Mouse (Mus musculus) hindbrain, embryonic 13.5 days (tissue): ENCODE measurements around the gene Ephx4. TPM values are rescaled to one million over a fixed set of nuclear protein-coding genes. Genes with fewer than 3 reads are reported as not detected.
A peak's percentile ranks its signal among the peaks of the same experiment; 100 is the strongest.

Source experiments
- ATAC-seq: fragments of 200-750 bp; cut with Nextera tagmentation; 2 replicates; pipeline ENCODE4 v1.8.0; 2017; ENCODE audit warnings: moderate TSS enrichment; ENCODE audit not compliant: low FRiP score
- H3K27ac ChIP-seq: fragments of 300-500 bp; sonication (generic); 2 replicates; pipeline ENCODE4 v1.5.1; 2015; ENCODE audit warnings: inconsistent platforms, mild to moderate bottlenecking, moderate library complexity
- H3K27me3 ChIP-seq: fragments of 300-500 bp; sonication (generic); 2 replicates; pipeline ENCODE4 v1.6.1; 2015; ENCODE audit warnings: mild to moderate bottlenecking, inconsistent platforms
- H3K36me3 ChIP-seq: fragments of 300-500 bp; sonication (generic); 2 replicates; pipeline ENCODE4 v1.6.1; 2015; ENCODE audit warnings: mild to moderate bottlenecking, inconsistent platforms
- H3K4me1 ChIP-seq: fragments of 300-500 bp; sonication (generic); replicated peaks from 2 replicates; pipeline ENCODE4 v1.6.1; 2015; ENCODE audit warnings: inconsistent platforms
- H3K4me2 ChIP-seq: fragments of 300-500 bp; sonication (generic); 2 replicates; pipeline ENCODE4 v1.6.1; 2015; ENCODE audit warnings: inconsistent platforms, mild to moderate bottlenecking, moderate library complexity
- H3K4me3 ChIP-seq: fragments of 300-500 bp; sonication (generic); 2 replicates; pipeline ENCODE4 v1.5.1; 2015; ENCODE audit warnings: mild to moderate bottlenecking, inconsistent platforms
- H3K9ac ChIP-seq: fragments of 300-500 bp; sonication (generic); 2 replicates; pipeline ENCODE4 v1.6.1; 2015; ENCODE audit warnings: mild to moderate bottlenecking, inconsistent platforms
- H3K9me3 ChIP-seq: fragments of 300-500 bp; sonication (generic); 2 replicates; pipeline ENCODE4 v1.6.1; 2016; ENCODE audit warnings: inconsistent platforms
- WGBS: fragments of 180-500 bp; shearing (Covaris S2); methylation state at CpG from one replicate; pipeline ENCODE4 v1.1.7; 2015; 5-methylcytosine and 5-hydroxymethylcytosine counted together
- polyA plus RNA-seq: library from polyadenylated mRNA; unstranded; fragments of >200 nt; fragmentation: Nextera tagmentation; extraction: Ambion mirVana; gene quantifications from 2 replicates; pipeline ENCODE4 v1.2.1, GENCODE M21; 2015

The Ephx4 gene
- polyA plus RNA-seq, 1 experiment from 2014 or later: 1.7 TPM

DNA sequence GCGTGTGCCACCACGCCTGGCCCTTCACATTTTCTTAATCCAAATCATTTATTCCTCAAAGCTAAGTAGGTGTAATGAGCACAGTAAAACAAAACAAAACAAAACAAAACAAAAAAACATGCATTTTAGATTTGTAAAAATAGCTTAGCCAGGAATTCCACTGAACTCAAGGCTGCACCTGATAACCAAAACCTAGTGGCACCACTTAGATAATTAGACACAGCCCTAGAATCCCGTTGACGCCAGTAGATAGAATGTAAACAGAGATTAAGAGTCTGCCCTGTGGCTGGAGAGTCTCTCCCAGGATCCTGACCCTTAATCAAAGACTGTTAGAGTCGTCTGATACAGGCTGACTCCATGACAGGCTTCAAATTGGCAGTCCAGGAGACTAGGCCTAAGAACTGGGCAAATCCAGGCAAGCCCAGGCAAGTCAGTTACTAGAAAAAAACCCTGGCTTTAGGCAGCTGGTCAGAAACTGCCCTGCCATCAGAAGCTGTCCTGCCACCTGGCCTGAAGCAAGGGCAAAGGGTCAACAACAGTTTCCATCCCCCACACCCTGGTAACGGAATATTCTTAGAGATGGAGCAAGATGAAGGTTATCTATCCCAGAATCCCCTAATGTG lies 34.2 kb downstream of the Ephx4 start:
- ATAC-seq: no peak
- peaks cover 14% of the 10 kb centered on the region for H3K4me1 ChIP-seq

DNA sequence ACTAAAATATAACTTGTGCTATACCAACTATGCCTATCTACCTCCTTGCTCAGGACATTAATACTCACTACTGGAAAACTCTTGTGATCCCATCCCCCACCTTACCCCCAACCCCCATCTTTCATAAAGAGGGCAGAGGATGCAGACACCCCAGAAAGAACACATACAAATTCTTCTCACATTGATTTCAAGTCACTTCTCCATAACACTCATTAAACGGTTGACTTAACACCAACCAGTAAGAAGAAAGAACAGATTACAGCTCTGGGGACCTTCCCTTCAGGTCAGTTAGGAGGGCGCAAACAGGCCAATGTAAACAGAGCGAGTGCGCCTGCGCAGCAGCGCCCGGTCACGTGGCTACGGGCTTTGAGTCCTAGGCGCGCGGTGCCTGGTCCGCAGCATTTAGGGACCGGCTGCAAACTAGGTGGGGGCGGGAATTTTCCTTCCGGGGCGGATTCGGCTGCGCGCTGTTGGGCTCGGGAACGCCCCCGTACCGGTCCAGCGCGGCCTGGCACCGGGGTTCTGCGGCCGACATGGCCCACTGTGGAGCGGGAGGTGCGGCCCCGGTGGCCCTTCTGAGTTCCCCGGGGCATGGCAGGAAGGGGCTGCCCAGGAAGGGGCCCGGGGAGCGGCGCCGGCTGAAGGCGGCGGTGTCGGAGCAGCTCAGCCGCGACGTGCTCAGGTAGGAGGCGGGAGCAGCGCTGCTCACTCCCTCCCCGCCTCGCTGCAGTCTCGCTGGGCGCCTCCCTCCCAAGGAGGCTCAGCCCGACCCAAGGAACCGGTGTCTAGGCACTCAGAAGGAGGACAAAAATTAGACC lies 35.1 kb downstream of the Ephx4 start, which contains the start of gene Btbd8:
Btbd8 (plus strand) TSS at position 534 of the 818 bp plus-strand sequence.
- Histone ChIP-seq H3K4me2 (peak within 1 kb of the TSS; percentile 66), H3K36me3 (no peaks in the 10 kb centered on the region), H3K9me3 (no peaks in the 10 kb centered on the region), H3K4me1 (peaks cover 14% of the 10 kb centered on the region), H3K9ac (peak within 1 kb of the TSS; percentile 95), H3K27ac (peak within 1 kb of the TSS; percentile 92), H3K27me3 (peaks cover 3% of the 10 kb centered on the region; the same call in 1 of the 2 replicates), H3K4me3 (peak within 1 kb of the TSS; percentile 87)
- WGBS: under 1% methylated on average over 51 of the region's 51 CpGs
- ATAC-seq: peak; percentile 96

More for the DNA sequence above, 34.2 kb downstream of the Ephx4 start:
- no peak overlapping the region for H3K4me2 ChIP-seq
- H3K27ac ChIP-seq: no peak overlapping the region
- 87% methylated on average over 6 of the region's 6 CpGs for WGBS
- no peak overlapping the region for H3K9ac ChIP-seq
- H3K36me3 ChIP-seq: no peaks in the 10 kb centered on the region
- H3K9me3 ChIP-seq: no peaks in the 10 kb centered on the region
- H3K27me3 ChIP-seq: peaks cover 4% of the 10 kb centered on the region; the same call in 1 of the 2 replicates
- H3K4me3 ChIP-seq: no peak overlapping the region

DNA sequence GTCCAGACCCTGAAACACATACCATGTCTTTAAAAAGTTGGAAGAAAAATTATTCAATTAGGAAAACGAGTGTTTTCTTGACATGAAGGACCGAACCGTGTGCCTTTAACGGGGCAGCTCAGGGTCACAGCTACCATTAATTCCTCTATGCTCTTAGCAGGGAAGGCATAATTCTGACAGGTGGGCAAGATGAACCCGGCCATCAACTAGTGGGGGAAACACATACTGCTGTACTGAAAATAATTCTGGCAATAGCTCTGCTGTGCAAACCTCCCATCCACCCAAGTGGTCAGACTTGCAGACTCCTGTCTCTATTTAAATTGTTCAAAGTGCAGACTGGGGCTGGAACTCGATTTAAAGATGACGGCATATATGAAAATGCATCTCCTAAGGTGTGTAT lies 35.8 kb downstream of the Ephx4 start:
- H3K4me3 ChIP-seq: peak overlapping the region; percentile 87
- no peaks in the 10 kb centered on the region for H3K9me3 ChIP-seq
- no peaks in the 10 kb centered on the region for H3K36me3 ChIP-seq
- H3K27ac ChIP-seq: peak overlapping the region; percentile 92
- ATAC-seq: peak; percentile 35; the same call in 1 of the 2 replicates
- peaks cover 14% of the 10 kb centered on the region for H3K4me1 ChIP-seq
- WGBS: 26% methylated on average over 7 of the region's 7 CpGs
- peak overlapping the region; percentile 66 for H3K4me2 ChIP-seq
- peak overlapping the region; percentile 95 for H3K9ac ChIP-seq
- no peaks in the 10 kb centered on the region for H3K27me3 ChIP-seq

DNA sequence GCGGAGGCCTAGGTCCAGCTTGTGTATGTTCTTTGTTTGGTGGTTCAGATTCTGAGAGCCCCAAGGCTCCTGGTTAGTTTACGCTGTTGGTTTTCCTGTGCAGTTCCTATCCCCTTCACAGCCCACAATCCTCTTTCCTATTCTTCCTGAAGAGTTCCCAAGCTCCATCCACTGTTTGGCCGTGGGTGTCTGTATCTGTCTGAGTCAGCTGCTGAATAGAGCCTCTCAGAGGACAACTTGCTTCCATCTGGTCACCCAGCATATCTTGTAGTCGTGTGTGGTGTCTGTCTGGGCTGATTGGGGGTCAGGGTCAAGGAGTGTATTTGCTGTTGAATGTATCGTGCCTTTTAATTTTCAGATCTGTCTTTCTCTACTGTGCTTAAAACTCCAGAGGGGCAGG lies 39.3 kb downstream of the Ephx4 start:
- Histone ChIP-seq H3K27me3 (no peaks in the 10 kb centered on the region), H3K9ac (no peak overlapping the region), H3K9me3 (no peaks in the 10 kb centered on the region), H3K36me3 (no peaks in the 10 kb centered on the region), H3K4me2 (no peak overlapping the region), H3K4me3 (no peak overlapping the region), H3K27ac (no peak overlapping the region), H3K4me1 (peaks cover 14% of the 10 kb centered on the region)
- WGBS: 85% methylated on average over 5 of the region's 5 CpGs
- ATAC-seq: no peak

DNA sequence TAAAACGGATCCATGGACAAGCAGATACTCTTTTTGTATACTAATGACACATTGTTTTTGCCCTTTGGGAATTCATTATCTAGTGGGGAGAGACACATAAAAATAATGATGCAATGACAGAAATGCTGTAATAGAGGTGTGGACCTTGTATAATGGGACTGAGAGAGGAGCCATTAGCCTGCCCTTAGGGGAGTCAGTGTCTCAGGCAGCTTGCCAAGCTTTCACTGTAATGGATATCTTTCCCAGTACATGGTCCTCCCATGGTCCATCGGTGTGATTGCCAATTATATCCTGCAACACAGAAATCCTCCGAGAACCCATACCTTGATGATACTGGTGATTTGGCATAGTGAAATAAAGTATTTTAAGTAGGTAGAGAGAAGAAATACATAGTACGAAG lies 41.7 kb downstream of the Ephx4 start:
- H3K9me3 ChIP-seq: no peaks in the 10 kb centered on the region
- WGBS: 76% methylated on average over 4 of the region's 4 CpGs
- no peaks in the 10 kb centered on the region for H3K27me3 ChIP-seq
- no peak for ATAC-seq
- H3K36me3 ChIP-seq: no peaks in the 10 kb centered on the region
- no peak overlapping the region for H3K4me2 ChIP-seq
- H3K27ac ChIP-seq: 0 out of 2 replicates have a peak overlapping the region, but pooled peaks have one; percentile 48
- H3K4me1 ChIP-seq: peaks cover under 1% of the 10 kb centered on the region; the same call in 1 of the 2 replicates
- no peak overlapping the region for H3K9ac ChIP-seq
- no peak overlapping the region for H3K4me3 ChIP-seq

DNA sequence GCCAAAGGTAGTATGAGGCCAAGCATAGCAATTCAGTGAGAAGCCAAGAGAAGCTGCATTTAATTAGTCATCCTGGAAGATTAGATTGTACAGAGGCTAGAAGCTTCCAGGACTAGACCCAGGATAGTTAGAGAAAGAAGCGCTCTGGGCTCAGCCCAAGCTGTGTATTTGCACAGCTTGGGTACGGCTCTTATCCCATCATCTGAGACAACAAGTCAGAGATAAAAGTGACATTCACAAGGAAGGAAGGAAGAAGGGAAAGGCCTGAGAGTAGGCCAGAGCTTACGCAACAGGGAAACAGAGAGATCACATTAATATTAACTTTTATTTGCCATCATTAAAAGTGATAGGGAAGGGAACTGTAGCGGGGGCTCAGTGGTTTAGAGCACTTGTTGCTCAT lies 45.4 kb downstream of the Ephx4 start:
- no peak overlapping the region for H3K9ac ChIP-seq
- no peak overlapping the region for H3K4me3 ChIP-seq
- no peak overlapping the region for H3K27ac ChIP-seq
- no peaks in the 10 kb centered on the region; the same call in 1 of the 2 replicates for H3K4me1 ChIP-seq
- H3K27me3 ChIP-seq: no peaks in the 10 kb centered on the region
- no peak overlapping the region for H3K4me2 ChIP-seq
- 90% methylated on average over 4 of the region's 4 CpGs for WGBS
- ATAC-seq: no peak
- no peaks in the 10 kb centered on the region for H3K9me3 ChIP-seq
- H3K36me3 ChIP-seq: no peaks in the 10 kb centered on the region

DNA sequence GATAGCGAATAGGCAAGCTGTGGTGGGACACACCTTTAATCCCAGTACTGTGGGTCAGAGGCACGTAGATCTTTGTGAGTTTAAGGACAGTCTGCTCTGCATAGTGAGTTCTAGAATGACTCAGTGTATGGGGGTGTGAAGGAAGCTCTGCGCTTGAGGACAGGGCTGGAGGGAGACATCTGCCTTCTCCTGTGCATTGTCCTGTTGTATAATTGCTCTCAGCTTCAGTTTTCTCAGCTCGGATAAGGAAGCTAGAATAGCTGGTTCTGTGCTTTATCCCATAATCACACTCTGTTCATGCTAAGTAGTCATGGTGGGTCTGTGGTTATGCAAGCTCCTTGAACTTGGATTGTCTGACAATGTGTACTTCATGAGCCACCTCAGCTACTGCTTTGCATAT lies 46.2 kb downstream of the Ephx4 start:
- Histone ChIP-seq H3K4me2 (no peak overlapping the region), H3K9ac (no peak overlapping the region), H3K4me3 (no peak overlapping the region), H3K9me3 (no peaks in the 10 kb centered on the region), H3K27me3 (no peaks in the 10 kb centered on the region), H3K36me3 (0 out of 2 replicates have a peak, but pooled peaks cover 3% of the 10 kb centered on the region), H3K4me1 (no peaks in the 10 kb centered on the region; the same call in 1 of the 2 replicates), H3K27ac (no peak overlapping the region)
- 89% methylated on average over 4 of the region's 4 CpGs for WGBS
- ATAC-seq: no peak

DNA sequence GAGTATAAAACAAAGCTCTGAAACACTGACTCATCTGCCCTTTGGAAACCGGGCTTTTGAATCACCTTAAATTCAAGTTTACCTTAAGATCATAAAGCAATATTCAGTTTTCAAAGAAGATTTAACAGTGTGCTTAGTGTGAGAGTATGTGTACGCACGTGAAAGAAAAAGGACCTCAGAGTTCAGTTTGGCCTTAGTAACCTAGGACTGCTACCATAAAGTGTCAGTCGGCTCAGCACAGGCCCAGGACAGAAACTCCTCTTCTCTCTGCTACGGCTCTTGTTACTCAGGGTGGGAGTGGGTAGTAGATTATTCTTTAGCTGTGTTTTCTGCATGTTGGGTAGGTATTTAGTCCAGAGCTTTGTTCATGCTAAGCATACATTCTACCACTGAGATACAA lies 47.1 kb downstream of the Ephx4 start:
- WGBS: 89% methylated on average over 5 of the region's 5 CpGs
- no peak overlapping the region for H3K4me2 ChIP-seq
- H3K9ac ChIP-seq: no peak overlapping the region
- no peak overlapping the region for H3K27ac ChIP-seq
- H3K27me3 ChIP-seq: no peaks in the 10 kb centered on the region
- no peak for ATAC-seq
- H3K9me3 ChIP-seq: no peaks in the 10 kb centered on the region
- no peak overlapping the region for H3K4me3 ChIP-seq
- 0 out of 2 replicates have a peak, but pooled peaks cover 3% of the 10 kb centered on the region for H3K36me3 ChIP-seq
- no peaks in the 10 kb centered on the region for H3K4me1 ChIP-seq

DNA sequence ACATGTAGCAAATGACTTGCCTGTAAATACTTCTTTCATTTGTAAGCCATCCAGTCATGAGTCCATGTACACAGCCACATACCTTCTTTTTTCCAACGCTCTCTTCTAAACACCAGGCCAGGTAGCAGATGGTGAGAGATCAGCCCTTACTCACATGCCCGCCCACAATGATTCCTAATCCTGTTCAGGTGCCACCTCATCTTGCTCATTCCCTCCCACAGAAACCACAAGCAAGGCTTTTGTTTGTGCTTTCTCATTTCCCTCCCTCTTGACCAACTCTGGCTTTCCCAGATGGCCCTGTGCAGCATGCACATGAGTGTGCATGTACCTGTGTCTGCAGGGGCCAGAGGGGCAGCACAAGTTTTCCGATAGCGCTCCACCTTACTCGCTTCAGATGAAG lies 47.8 kb downstream of the Ephx4 start:
- WGBS: 92% methylated on average over 5 of the region's 5 CpGs
- no peaks in the 10 kb centered on the region for H3K9me3 ChIP-seq
- H3K27me3 ChIP-seq: no peaks in the 10 kb centered on the region
- H3K4me1 ChIP-seq: no peaks in the 10 kb centered on the region
- H3K36me3 ChIP-seq: 0 out of 2 replicates have a peak, but pooled peaks cover 3% of the 10 kb centered on the region
- ATAC-seq: no peak
- H3K9ac ChIP-seq: no peak overlapping the region
- no peak overlapping the region for H3K27ac ChIP-seq
- no peak overlapping the region for H3K4me2 ChIP-seq
- no peak overlapping the region for H3K4me3 ChIP-seq

DNA sequence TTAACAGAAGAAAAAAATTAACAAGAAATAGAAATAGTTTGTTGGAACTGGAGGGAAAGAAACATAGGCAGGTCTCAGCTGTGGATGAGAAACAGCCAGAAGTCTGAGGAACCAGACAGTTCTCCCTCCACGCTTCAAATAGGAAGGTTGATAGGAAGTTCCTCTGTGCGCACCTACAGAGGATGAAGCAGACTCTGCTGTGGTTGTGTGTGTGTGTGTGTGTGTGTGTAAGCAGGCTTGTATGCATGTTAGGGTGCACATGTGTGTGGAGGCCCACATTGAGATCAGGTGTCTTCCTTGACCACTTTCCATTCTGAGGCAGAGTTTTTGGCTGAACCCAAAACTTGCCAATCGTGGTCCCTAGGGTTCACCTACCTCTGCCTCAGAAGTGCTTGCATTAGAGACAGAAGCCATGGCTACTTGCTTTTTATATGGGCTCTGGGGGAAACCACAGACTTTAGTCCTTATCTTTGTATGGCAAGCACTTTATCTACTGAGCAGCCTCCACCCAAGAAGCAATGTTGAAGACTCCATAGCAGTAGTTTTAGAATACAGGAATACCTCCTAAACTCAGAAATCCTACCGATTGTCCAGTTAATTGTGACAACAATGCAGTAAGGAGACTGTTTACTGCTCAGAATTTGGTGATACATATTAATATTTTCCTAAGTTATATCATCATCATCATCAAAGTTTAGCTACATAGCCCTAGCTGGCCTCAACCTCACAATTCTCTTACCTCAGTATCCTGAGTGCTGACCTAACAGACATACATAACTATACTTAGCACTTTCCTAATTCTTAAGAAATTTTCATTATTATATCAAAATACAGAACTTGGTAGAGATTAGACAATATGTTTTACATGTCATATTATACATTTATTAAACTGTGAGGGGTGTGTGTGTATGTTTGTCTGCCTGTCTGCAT lies 59.9 kb downstream of the Ephx4 start:
- H3K9me3 ChIP-seq: no peaks in the 10 kb centered on the region

DNA sequence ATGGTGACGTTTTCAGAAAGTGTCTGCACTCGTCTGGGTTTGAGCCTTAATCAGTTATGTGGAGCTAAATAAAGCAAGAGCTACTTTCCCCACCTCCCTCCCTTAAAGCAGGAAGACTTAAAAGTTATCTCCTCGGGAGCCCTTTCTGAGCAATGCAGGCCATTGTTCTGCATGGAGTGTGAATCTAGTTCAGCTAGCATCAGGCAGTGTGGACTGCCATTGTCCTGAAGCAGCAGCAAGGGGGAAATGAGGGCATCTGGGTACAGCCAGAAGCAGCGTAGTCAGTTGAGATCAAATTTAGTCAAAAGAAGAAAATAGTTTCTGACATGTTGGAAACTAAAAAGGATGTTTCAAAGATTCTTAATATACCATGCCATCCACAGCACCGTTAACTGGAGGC lies 64.0 kb downstream of the Ephx4 start:
- H3K4me2 ChIP-seq: no peak overlapping the region
- no peaks in the 10 kb centered on the region for H3K27me3 ChIP-seq
- 33% methylated on average over 5 of the region's 5 CpGs for WGBS
- peaks cover 5% of the 10 kb centered on the region; the same call in 1 of the 2 replicates for H3K36me3 ChIP-seq
- no peak overlapping the region for H3K9ac ChIP-seq
- no peaks in the 10 kb centered on the region for H3K9me3 ChIP-seq
- no peak for ATAC-seq
- no peaks in the 10 kb centered on the region for H3K4me1 ChIP-seq
- no peak overlapping the region for H3K27ac ChIP-seq
- H3K4me3 ChIP-seq: no peak overlapping the region

More for the DNA sequence above, 59.9 kb downstream of the Ephx4 start:
- no peak overlapping the region for H3K9ac ChIP-seq
- H3K27me3 ChIP-seq: no peaks in the 10 kb centered on the region
- ATAC-seq: no peak
- H3K4me1 ChIP-seq: no peaks in the 10 kb centered on the region
- H3K36me3 ChIP-seq: no peaks in the 10 kb centered on the region
- WGBS: 92% methylated on average over 4 of the region's 4 CpGs
- H3K4me2 ChIP-seq: no peak overlapping the region
- no peak overlapping the region for H3K4me3 ChIP-seq
- H3K27ac ChIP-seq: no peak overlapping the region

DNA sequence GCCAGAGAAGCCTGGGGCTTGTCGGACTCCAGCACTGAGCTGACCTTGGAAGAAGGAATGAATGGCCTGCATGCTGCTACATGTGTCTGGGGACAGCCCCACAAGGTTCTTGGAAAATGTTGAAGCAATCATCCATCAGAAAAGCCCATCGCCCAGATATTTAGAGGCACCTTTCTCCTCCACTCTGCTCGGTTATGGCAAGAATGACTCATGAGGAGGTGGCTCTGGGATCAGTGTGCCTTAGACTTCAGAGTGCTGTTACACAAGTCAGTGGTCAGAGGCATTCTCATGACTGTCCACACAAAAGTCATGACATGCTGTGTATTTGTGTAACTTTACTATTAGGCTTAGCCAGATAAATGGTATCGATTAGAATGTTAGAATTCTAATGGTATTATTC lies 64.6 kb downstream of the Ephx4 start:
- 84% methylated on average over 4 of the region's 4 CpGs for WGBS
- H3K36me3 ChIP-seq: peaks cover 5% of the 10 kb centered on the region; the same call in 1 of the 2 replicates
- H3K9ac ChIP-seq: no peak overlapping the region
- no peaks in the 10 kb centered on the region for H3K27me3 ChIP-seq
- no peak overlapping the region for H3K4me2 ChIP-seq
- no peak overlapping the region for H3K27ac ChIP-seq
- no peak for ATAC-seq
- H3K4me3 ChIP-seq: no peak overlapping the region
- no peaks in the 10 kb centered on the region for H3K4me1 ChIP-seq
- H3K9me3 ChIP-seq: no peaks in the 10 kb centered on the region
